Mouse (Mus musculus) cerebellum, adult 2 months (tissue): ENCODE measurements at regions not wholly inside any gene's neighbourhood (a gene's known extent, or its start where the extent isn't known, plus 50 kb on each side); places are given as distances from the start of the nearest gene placed in this dataset.

ENCODE experiments used
- CTCF ChIP-seq: fragments of 200-500 bp; IDR thresholded peaks from 2 replicates; pipeline ENCODE4 v1.5.1; 2011; ENCODE audit warnings: low read depth, mild to moderate bottlenecking, control low read depth, low read length, moderate library complexity, borderline replicate concordance; ENCODE audit not compliant: insufficient read depth
- POLR2A ChIP-seq: fragments of 200-500 bp; IDR thresholded peaks from 2 replicates; pipeline ENCODE4 v1.6.1; 2011; ENCODE audit warnings: low read length, control low read depth, borderline replicate concordance; ENCODE audit not compliant: insufficient read depth

DNA sequence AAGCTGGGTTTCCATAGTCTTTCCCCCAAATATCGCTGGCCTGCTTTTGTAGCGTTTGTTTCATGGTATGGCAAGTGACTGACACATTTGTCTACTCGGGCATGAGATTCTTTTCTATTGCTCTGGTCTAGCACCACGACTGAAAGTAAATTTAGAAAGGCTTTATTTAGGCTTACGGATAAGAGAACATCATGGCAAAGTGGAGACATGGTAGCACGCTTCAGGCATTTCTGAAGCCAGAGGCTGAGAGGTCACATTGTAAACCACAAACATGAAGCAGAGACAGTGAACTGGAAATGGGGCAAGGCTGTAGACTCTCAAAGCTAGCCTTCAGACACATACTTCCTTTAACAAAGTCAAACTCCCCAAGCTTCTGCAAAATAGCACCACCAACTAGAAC lies 93.9 kb downstream of the Cmpk2 start:
- TF ChIP-seq CTCF, result no peak
- no peak for TF ChIP-seq POLR2A
